Comparison of ENCODE assay signal across 8 mouse cellular contexts in the genomic region with DNA sequence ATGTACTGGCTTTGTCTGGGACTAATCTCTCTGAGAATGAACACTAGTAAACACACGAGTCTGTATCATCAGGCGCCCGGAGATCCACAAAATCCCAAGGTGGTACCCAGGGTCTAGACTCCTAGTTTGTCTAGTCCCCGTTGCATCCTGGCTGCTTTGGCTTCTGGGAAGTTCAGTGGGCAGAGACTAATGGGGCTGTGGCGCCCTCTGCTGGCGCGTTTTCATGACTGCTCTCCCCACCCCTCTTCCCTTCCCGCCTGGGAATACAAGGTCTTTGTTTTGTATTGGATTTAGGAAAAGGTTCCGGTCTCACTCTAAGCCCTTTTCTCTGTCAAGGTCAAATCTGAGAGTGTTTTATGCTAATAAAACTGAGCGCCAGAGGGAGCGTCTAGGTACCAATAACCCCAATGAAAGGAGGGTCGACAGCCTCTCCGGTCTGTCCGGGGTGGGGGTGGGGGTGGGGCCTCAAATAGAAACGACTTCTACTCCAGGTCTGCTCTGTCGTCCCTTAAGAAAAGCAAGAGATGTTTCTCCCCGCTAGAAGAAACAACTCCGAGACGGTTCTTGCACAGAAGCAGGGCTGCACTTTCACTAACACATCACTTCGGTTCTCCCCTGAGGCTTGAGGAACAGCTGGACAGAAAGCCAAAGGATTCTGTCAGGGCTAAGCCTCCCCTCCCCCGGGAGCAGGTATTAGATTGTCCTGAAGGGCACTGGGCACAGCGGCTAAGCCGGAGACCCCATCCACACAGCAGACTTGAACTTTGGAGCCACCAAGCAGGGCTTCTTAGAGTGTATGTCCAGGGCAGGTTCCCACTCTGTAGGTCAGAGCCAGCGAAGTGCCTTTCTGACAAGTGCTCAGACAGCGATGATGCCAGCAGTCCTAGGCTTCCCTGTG. TPM values are rescaled to one million over a fixed set of nuclear protein-coding genes. Genes with fewer than 3 reads are reported as not detected.
A peak's percentile ranks its signal among the peaks of the same experiment; 100 is the strongest.
DNase-seq lines count a peak whose midpoint lies in the region; ATAC-seq and TF ChIP-seq lines count a peak whose summit lies in the region.

No protein-coding gene starts in this region.

- no peak for TF ChIP-seq POLR2A in heart, adult 2 months (IDR thresholded peaks at IDR 0.05; ENCODE audit: insufficient read depth, low read depth, low read length)
- no peak for TF ChIP-seq POLR2A in kidney, adult 2 months (IDR thresholded peaks at IDR 0.05; ENCODE audit: low read depth, low read length)
- TF ChIP-seq POLR2A in limb, embryonic 14.5 days (IDR thresholded peaks at IDR 0.05; ENCODE audit: borderline replicate concordance, extremely low read depth, insufficient read depth, insufficient read length) = no peak

- ATAC-seq in limb, embryonic 14.5 days (ENCODE audit: low FRiP score, low read depth) = peak; percentile 69
- peak; percentile 70 for ATAC-seq in midbrain, embryonic 13.5 days

- H3K36me3 ChIP-seq in heart, adult 2 months (ENCODE audit: control insufficient read depth, insufficient read depth, low read length) = no peaks in the 10 kb centered on the region
- H3K36me3 ChIP-seq in kidney, adult 2 months (ENCODE audit: control insufficient read depth, insufficient read depth, low read length) = no peaks in the 10 kb centered on the region
- H3K36me3 ChIP-seq in limb, embryonic 14.5 days (ENCODE audit: control insufficient read depth, insufficient read depth, low read length) = no peaks in the 10 kb centered on the region
- no peaks in the 10 kb centered on the region for H3K36me3 ChIP-seq in midbrain, embryonic 13.5 days

- TF ChIP-seq CTCF in heart, adult 2 months (IDR thresholded peaks at IDR 0.05) = peak; percentile 85
- peak; percentile 91 for TF ChIP-seq CTCF in kidney, adult 2 months (conservative IDR thresholded peaks at IDR 0.05; ENCODE audit: insufficient read depth, insufficient read length, low read depth, low read length)

- no peaks in the 10 kb centered on the region for H3K27me3 ChIP-seq in heart, adult 2 months (ENCODE audit: control insufficient read depth, insufficient read depth, low read length)
- H3K27me3 ChIP-seq in kidney, adult 2 months (replicated peaks; ENCODE audit: control insufficient read depth, insufficient read depth, low read length) = no peaks in the 10 kb centered on the region
- H3K27me3 ChIP-seq in limb, embryonic 14.5 days (ENCODE audit: control insufficient read depth, insufficient read depth, low read length) = no peaks in the 10 kb centered on the region
- H3K27me3 ChIP-seq in midbrain, embryonic 13.5 days = no peaks in the 10 kb centered on the region

- peak overlapping the region; percentile 56 for H3K4me2 ChIP-seq in limb, embryonic 14.5 days (replicated peaks; ENCODE audit: low read depth, low read length, severe bottlenecking)
- H3K4me2 ChIP-seq in midbrain, embryonic 13.5 days (replicated peaks) = peak overlapping the region; percentile 57

- H3K27ac ChIP-seq in heart, adult 2 months = no peak overlapping the region
- H3K27ac ChIP-seq in kidney, adult 2 months (ENCODE audit: insufficient read depth, low read depth, low read length) = no peak overlapping the region
- H3K27ac ChIP-seq in limb, embryonic 14.5 days (replicated peaks; ENCODE audit: low read depth, low read length) = no peak overlapping the region
- 0 out of 2 replicates have a peak overlapping the region, but pooled peaks have one; percentile 39 for H3K27ac ChIP-seq in midbrain, embryonic 13.5 days

- H3K4me3 ChIP-seq in heart, adult 2 months = peak overlapping the region; percentile 39
- peak overlapping the region; percentile 15; the same call in 1 of the 2 replicates for H3K4me3 ChIP-seq in kidney, adult 2 months (ENCODE audit: insufficient read depth, low read depth, low read length)
- peak overlapping the region; percentile 34 for H3K4me3 ChIP-seq in limb, embryonic 14.5 days (replicated peaks; ENCODE audit: low read length)
- H3K4me3 ChIP-seq in midbrain, embryonic 13.5 days (replicated peaks) = peak overlapping the region; percentile 41

- no peaks in the 10 kb centered on the region for H3K79me2 ChIP-seq in heart, adult 2 months (replicated peaks; ENCODE audit: control insufficient read depth, insufficient read depth, low read length)

- TF ChIP-seq EP300 in heart, adult 2 months (IDR thresholded peaks at IDR 0.05; ENCODE audit: insufficient read depth, low read depth, low read length) = no peak

- no peak overlapping the region for H3K9ac ChIP-seq in heart, adult 2 months (ENCODE audit: low read depth, low read length)
- peak overlapping the region; percentile 44 for H3K9ac ChIP-seq in limb, embryonic 14.5 days (ENCODE audit: low read depth, low read length, severe bottlenecking)
- peak overlapping the region; percentile 59 for H3K9ac ChIP-seq in midbrain, embryonic 13.5 days (replicated peaks)

- peak; percentile 61 for DNase-seq in A20 (ENCODE audit: low read depth, low spot score)
- peak; percentile 55 to 68 for DNase-seq in adrenal gland, adult 18-20 months (ENCODE audit: low spot score in 2 of 2)
- peak; percentile 92 for DNase-seq in embryo, embryonic 10.5 days (ENCODE audit: low spot score)
- peak; percentile 49 to 76 for DNase-seq in heart, adult 2 months
- DNase-seq in kidney, adult 2 months = peak; percentile 62
- DNase-seq in limb, embryonic 14.5 days (ENCODE audit: low spot score) = peak; percentile 73
- DNase-seq in spleen, postnatal 10 days (ENCODE audit: low spot score in 2 of 2) = peak; percentile 24 to 66

- no peaks in the 10 kb centered on the region; the same call in 1 of the 2 replicates for H3K4me1 ChIP-seq in heart, adult 2 months (ENCODE audit: control insufficient read depth, insufficient read depth, low read length)
- no peaks in the 10 kb centered on the region for H3K4me1 ChIP-seq in kidney, adult 2 months (ENCODE audit: control insufficient read depth, insufficient read depth, low read length)
- H3K4me1 ChIP-seq in limb, embryonic 14.5 days (ENCODE audit: control insufficient read depth, insufficient read depth, low read length) = 0 out of 2 replicates have a peak, but pooled peaks cover 6% of the 10 kb centered on the region
- peaks cover 12% of the 10 kb centered on the region for H3K4me1 ChIP-seq in midbrain, embryonic 13.5 days (replicated peaks)

- H3K9me3 ChIP-seq in limb, embryonic 14.5 days (ENCODE audit: control insufficient read depth, low read length) = no peaks in the 10 kb centered on the region
- no peaks in the 10 kb centered on the region for H3K9me3 ChIP-seq in midbrain, embryonic 13.5 days

- intact Hi-C loops in heart, adult 2 months (cut with DNase I) = loop anchor here (2.0 to 5.0 kb wide), 2 partner anchors 372 to 451 kb away; partner anchors contain the start of gene Cryzl2

- WGBS in heart, adult 2 months = 8% methylated on average over 25 of the region's 25 CpGs
- WGBS in kidney, adult 2 months = 12% methylated on average over 25 of the region's 25 CpGs
- WGBS in limb, embryonic 14.5 days = 11% methylated on average over 25 of the region's 25 CpGs
- 6% methylated on average over 25 of the region's 25 CpGs for WGBS in midbrain, embryonic 13.5 days

RNA-seq across cellular contexts. Expression of gene Tex35, which starts 22.1 kb away (rescaled TPM):
- not detected for total RNA-seq in adrenal gland, adult 18-20 months (2021)
- not detected for total RNA-seq in heart, adult 2 months (2021)
- not detected in 2 replicates for polyA plus RNA-seq in heart, adult 2 months (2012; rRNA removed)
- polyA plus RNA-seq in kidney, adult 2 months (2012; rRNA removed) = 0.12 and 0.13 TPM in 2 replicates
- polyA plus RNA-seq in limb, embryonic 14.5 days (2012; rRNA removed) = not detected in 2 replicates
- not detected in 2 replicates for polyA plus RNA-seq in limb, embryonic 14.5 days (2014; fragmentation: Nextera tagmentation; extraction: Ambion mirVana)
- not detected in 2 replicates for polyA plus RNA-seq in midbrain, embryonic 13.5 days (2015; fragmentation: Nextera tagmentation; extraction: Ambion mirVana)
